Mouse (Mus musculus): ENCODE results near the gene Tmem97. TPM values are rescaled to one million over a fixed set of nuclear protein-coding genes. Genes with fewer than 3 reads are reported as not detected.
"Not testable (repeated sequence)": the region's sequence is repeated elsewhere in the genome, so short reads cannot be mapped to it uniquely, and the experiment has no call there.

Gene Tmem97
- polyA plus RNA-seq, 1 experiment from 2014 or later: 72.0 TPM

GRCm38 (mm10) chr11:78544449-78545111, 6.0 kb downstream of the Tmem97 start:
- Histone ChIP-seq H3K36me3 (ENCODE audit: control insufficient read depth, insufficient read depth, low read length) (peaks cover 2% of the 10 kb centered on the region; the same call in 1 of the 2 replicates), H3K4me2 (replicated peaks; ENCODE audit: low read depth, low read length) (no peak overlapping the region), H3K4me3 (ENCODE audit: low read depth, low read length) (no peak overlapping the region), H3K9me3 (ENCODE audit: control insufficient read depth, low read length) (no peaks in the 10 kb centered on the region), H3K27ac (ENCODE audit: low read depth, low read length) (no peak overlapping the region), H3K27me3 (ENCODE audit: control insufficient read depth, insufficient read depth, low read length) (no peaks in the 10 kb centered on the region), H3K9ac (ENCODE audit: low read depth, low read length) (no peak overlapping the region), H3K4me1 (replicated peaks; ENCODE audit: control insufficient read depth, insufficient read depth, low read length) (no peaks in the 10 kb centered on the region; the same call in 1 of the 2 replicates)
- no peak for DNase-seq (ENCODE audit: low spot score)
- no peak for ATAC-seq (ENCODE audit: low FRiP score)
- 97% methylated on average over 7 of the region's 7 CpGs for WGBS

- H3K36me3 ChIP-seq (ENCODE audit: control insufficient read depth, insufficient read depth, low read length): peaks cover 2% of the 10 kb centered on the region; the same call in 1 of the 2 replicates
- H3K4me3 ChIP-seq (ENCODE audit: low read depth, low read length): no peak overlapping the region
- ATAC-seq (ENCODE audit: low FRiP score): no peak
- WGBS: 86% methylated on average over 3 of the region's 3 CpGs
- H3K27ac ChIP-seq (ENCODE audit: low read depth, low read length): no peak overlapping the region
- no peak for DNase-seq (ENCODE audit: low spot score)
- H3K27me3 ChIP-seq (ENCODE audit: control insufficient read depth, insufficient read depth, low read length): no peaks in the 10 kb centered on the region
- peaks cover 2% of the 10 kb centered on the region for H3K4me1 ChIP-seq (replicated peaks; ENCODE audit: control insufficient read depth, insufficient read depth, low read length)
- H3K9me3 ChIP-seq (ENCODE audit: control insufficient read depth, low read length): no peaks in the 10 kb centered on the region
- H3K4me2 ChIP-seq (replicated peaks; ENCODE audit: low read depth, low read length): no peak overlapping the region
- H3K9ac ChIP-seq (ENCODE audit: low read depth, low read length): no peak overlapping the region
These were observed 10.2 kb downstream of the Tmem97 start for GRCm38 (mm10) chr11:78540358-78540757.

- peaks cover 2% of the 10 kb centered on the region for H3K4me1 ChIP-seq (replicated peaks; ENCODE audit: control insufficient read depth, insufficient read depth, low read length)
- ATAC-seq (ENCODE audit: low FRiP score): no peak; the same call in 1 of the 2 replicates
- H3K9ac ChIP-seq (ENCODE audit: low read depth, low read length): peak overlapping the region; percentile 84
- WGBS: 5% methylated on average over 14 of the region's 14 CpGs
- H3K27me3 ChIP-seq (ENCODE audit: control insufficient read depth, insufficient read depth, low read length): no peaks in the 10 kb centered on the region
- DNase-seq (ENCODE audit: low spot score): no peak
- peaks cover 2% of the 10 kb centered on the region; the same call in 1 of the 2 replicates for H3K36me3 ChIP-seq (ENCODE audit: control insufficient read depth, insufficient read depth, low read length)
- no peaks in the 10 kb centered on the region for H3K9me3 ChIP-seq (ENCODE audit: control insufficient read depth, low read length)
- H3K27ac ChIP-seq (ENCODE audit: low read depth, low read length): 0 out of 2 replicates have a peak overlapping the region, but pooled peaks have one; percentile 61
- H3K4me2 ChIP-seq (replicated peaks; ENCODE audit: low read depth, low read length): peak overlapping the region; percentile 82
- H3K4me3 ChIP-seq (ENCODE audit: low read depth, low read length): peak overlapping the region; percentile 80
These were observed 13.9 kb downstream of the Tmem97 start for GRCm38 (mm10) chr11:78536690-78537084.

GRCm38 (mm10) chr11:78536080-78536689, 14.4 kb downstream of the Tmem97 start, which contains the start of the genes Tnfaip1 and Ift20:
Tnfaip1 (minus strand) TSS chr11:78536332.
Ift20 (plus strand) TSS chr11:78536361.
- H3K4me1 ChIP-seq (replicated peaks; ENCODE audit: control insufficient read depth, insufficient read depth, low read length): peaks cover 2% of the 10 kb centered on the region
- H3K4me3 ChIP-seq (ENCODE audit: low read depth, low read length): peak within 1 kb of the TSS; percentile 80
- peak; percentile 98 for DNase-seq (ENCODE audit: low spot score)
- peak within 1 kb of the TSS; percentile 79 for H3K27ac ChIP-seq (ENCODE audit: low read depth, low read length)
- no peaks in the 10 kb centered on the region for H3K27me3 ChIP-seq (ENCODE audit: control insufficient read depth, insufficient read depth, low read length)
- H3K9ac ChIP-seq (ENCODE audit: low read depth, low read length): peak within 1 kb of the TSS; percentile 84
- peak; percentile 98 for ATAC-seq (ENCODE audit: low FRiP score)
- peak within 1 kb of the TSS; percentile 82 for H3K4me2 ChIP-seq (replicated peaks; ENCODE audit: low read depth, low read length)
- no peaks in the 10 kb centered on the region for H3K36me3 ChIP-seq (ENCODE audit: control insufficient read depth, insufficient read depth, low read length)
- H3K9me3 ChIP-seq (ENCODE audit: control insufficient read depth, low read length): no peaks in the 10 kb centered on the region
- whole genome bisulfite sequencing: under 1% methylated on average over 52 of the region's 52 CpGs

- H3K9ac ChIP-seq (ENCODE audit: low read depth, low read length): peak overlapping the region; percentile 67
- WGBS: 1% methylated on average over 23 of the region's 23 CpGs
- no peaks in the 10 kb centered on the region for H3K9me3 ChIP-seq (ENCODE audit: control insufficient read depth, low read length)
- peak overlapping the region; percentile 80 for H3K4me3 ChIP-seq (ENCODE audit: low read depth, low read length)
- ATAC-seq (ENCODE audit: low FRiP score): peak; percentile 28; the same call in 1 of the 2 replicates
- H3K27ac ChIP-seq (ENCODE audit: low read depth, low read length): peak overlapping the region; percentile 79
- no peaks in the 10 kb centered on the region for H3K36me3 ChIP-seq (ENCODE audit: control insufficient read depth, insufficient read depth, low read length)
- H3K4me2 ChIP-seq (replicated peaks; ENCODE audit: low read depth, low read length): peak overlapping the region; percentile 82
- peaks cover 2% of the 10 kb centered on the region for H3K4me1 ChIP-seq (replicated peaks; ENCODE audit: control insufficient read depth, insufficient read depth, low read length)
- DNase-seq (ENCODE audit: low spot score): no peak
- no peaks in the 10 kb centered on the region for H3K27me3 ChIP-seq (ENCODE audit: control insufficient read depth, insufficient read depth, low read length)
These were observed 15.0 kb downstream of the Tmem97 start for GRCm38 (mm10) chr11:78535376-78536079.

- no peak for DNase-seq (ENCODE audit: low spot score)
- ATAC-seq (ENCODE audit: low FRiP score): no peak
- no peak overlapping the region for H3K27ac ChIP-seq (ENCODE audit: low read depth, low read length)
- H3K27me3 ChIP-seq (ENCODE audit: control insufficient read depth, insufficient read depth, low read length): no peaks in the 10 kb centered on the region
- H3K9me3 ChIP-seq (ENCODE audit: control insufficient read depth, low read length): no peaks in the 10 kb centered on the region
- H3K36me3 ChIP-seq (ENCODE audit: control insufficient read depth, insufficient read depth, low read length): no peaks in the 10 kb centered on the region
- H3K4me1 ChIP-seq (replicated peaks; ENCODE audit: control insufficient read depth, insufficient read depth, low read length): peaks cover 2% of the 10 kb centered on the region
- WGBS: 88% methylated on average over 4 of the region's 4 CpGs
- no peak overlapping the region for H3K4me3 ChIP-seq (ENCODE audit: low read depth, low read length)
- H3K9ac ChIP-seq (ENCODE audit: low read depth, low read length): no peak overlapping the region
- no peak overlapping the region for H3K4me2 ChIP-seq (replicated peaks; ENCODE audit: low read depth, low read length)
These were observed 16.1 kb downstream of the Tmem97 start for GRCm38 (mm10) chr11:78534516-78534915.

GRCm38 (mm10) chr11:78531515-78531914, 19.1 kb downstream of the Tmem97 start:
- H3K4me1 ChIP-seq (replicated peaks; ENCODE audit: control insufficient read depth, insufficient read depth, low read length); H3K4me2 ChIP-seq (replicated peaks; ENCODE audit: low read depth, low read length); H3K9ac ChIP-seq (ENCODE audit: low read depth, low read length); H3K27me3 ChIP-seq (ENCODE audit: control insufficient read depth, insufficient read depth, low read length); H3K36me3 ChIP-seq (ENCODE audit: control insufficient read depth, insufficient read depth, low read length); H3K9me3 ChIP-seq (ENCODE audit: control insufficient read depth, low read length); ATAC-seq (ENCODE audit: low FRiP score); DNase-seq (ENCODE audit: low spot score); H3K27ac ChIP-seq (ENCODE audit: low read depth, low read length); H3K4me3 ChIP-seq (ENCODE audit: low read depth, low read length): not testable (repeated sequence)
- 94% methylated on average over 9 of the region's 10 CpGs for WGBS

GRCm38 (mm10) chr11:78531046-78531445, 19.5 kb downstream of the Tmem97 start:
- Histone ChIP-seq H3K4me1 (replicated peaks; ENCODE audit: control insufficient read depth, insufficient read depth, low read length) (no peaks in the 10 kb centered on the region; the same call in 1 of the 2 replicates), H3K27me3 (ENCODE audit: control insufficient read depth, insufficient read depth, low read length) (no peaks in the 10 kb centered on the region), H3K27ac (ENCODE audit: low read depth, low read length) (no peak overlapping the region), H3K9me3 (ENCODE audit: control insufficient read depth, low read length) (no peaks in the 10 kb centered on the region), H3K36me3 (ENCODE audit: control insufficient read depth, insufficient read depth, low read length) (no peaks in the 10 kb centered on the region; the same call in 1 of the 2 replicates), H3K9ac (ENCODE audit: low read depth, low read length) (no peak overlapping the region), H3K4me2 (replicated peaks; ENCODE audit: low read depth, low read length) (no peak overlapping the region), H3K4me3 (ENCODE audit: low read depth, low read length) (no peak overlapping the region)
- WGBS: 84% methylated on average over 6 of the region's 6 CpGs
- ATAC-seq (ENCODE audit: low FRiP score): no peak
- no peak for DNase-seq (ENCODE audit: low spot score)
